Mouse (Mus musculus): ENCODE data around the gene Ier3. TPM values are rescaled to one million over a fixed set of nuclear protein-coding genes. Genes with fewer than 3 reads are reported as not detected.
A peak's percentile ranks its signal among the peaks of the same experiment; 100 is the strongest.

Ier3 gene
- polyA plus RNA-seq, 1 experiment: 1.4 TPM

DNA sequence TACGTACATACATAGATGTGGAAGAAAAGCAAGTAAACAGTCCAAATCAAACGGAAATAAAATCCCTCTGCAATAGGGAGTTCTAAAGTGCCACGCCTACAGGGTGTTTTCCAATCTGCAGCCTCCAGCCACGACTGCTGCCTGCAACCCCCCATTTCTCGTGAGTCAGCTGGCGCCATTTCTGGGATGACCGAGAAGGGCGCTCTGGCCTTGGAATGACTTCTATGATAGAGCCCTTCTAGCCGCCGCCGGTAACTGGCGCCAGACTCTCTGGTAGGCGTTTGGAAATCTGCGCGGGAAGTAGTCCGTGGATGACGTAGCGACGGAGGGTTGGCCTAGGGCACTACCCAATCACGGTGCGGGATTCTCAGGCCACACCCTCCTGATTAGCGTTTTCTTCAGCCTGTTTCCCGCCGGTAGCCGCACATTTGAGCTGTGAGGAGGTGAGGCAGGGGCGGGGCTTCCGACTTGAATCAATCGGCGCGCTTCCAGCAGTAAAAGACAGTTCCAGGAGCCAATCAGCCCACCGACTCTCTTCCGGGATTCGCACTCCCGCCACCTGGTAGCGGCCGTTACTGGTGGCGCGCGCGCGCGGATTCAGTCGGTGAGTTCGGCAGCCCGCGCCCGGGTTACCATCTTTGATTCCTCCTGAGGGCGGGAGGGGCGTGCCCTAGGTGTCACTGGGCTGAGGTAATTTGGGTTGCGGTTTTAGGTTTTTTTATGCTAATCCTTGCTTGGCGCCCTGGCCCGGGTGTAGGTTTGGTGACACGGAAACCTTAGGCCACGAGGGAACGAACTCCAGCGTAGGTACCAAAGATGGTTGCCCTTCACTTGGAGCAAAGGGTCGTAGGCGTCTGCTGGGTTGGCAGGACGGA is 19.8 kb downstream of the Ier3 start, which contains the start of gene Mdc1:
TSS of gene Mdc1 (plus strand) at position 440 of the 875 bp plus-strand sequence.
- no peaks in the 10 kb centered on the region for H3K27me3 ChIP-seq (ENCODE audit: control insufficient read depth, insufficient read depth, low read length)
- peaks cover 2% of the 10 kb centered on the region for H3K36me3 ChIP-seq (ENCODE audit: control insufficient read depth, insufficient read depth, low read length)
- TF ChIP-seq POLR2A (IDR thresholded peaks at IDR 0.05; ENCODE audit: control insufficient read depth, low read depth, low read length): peak; percentile 77
- no peak for TF ChIP-seq CTCF (IDR thresholded peaks at IDR 0.05; ENCODE audit: control insufficient read depth, insufficient read depth, insufficient replicate concordance, low read depth, low read length)
- peaks cover 21% of the 10 kb centered on the region for H3K4me1 ChIP-seq (ENCODE audit: control insufficient read depth, insufficient read depth, low read length)
- H3K4me3 ChIP-seq (ENCODE audit: control insufficient read depth, low read depth, low read length): peak within 1 kb of the TSS; percentile 100
- H3K27ac ChIP-seq (ENCODE audit: control insufficient read depth, insufficient read depth, low read depth, low read length): peak within 1 kb of the TSS; percentile 100

DNA sequence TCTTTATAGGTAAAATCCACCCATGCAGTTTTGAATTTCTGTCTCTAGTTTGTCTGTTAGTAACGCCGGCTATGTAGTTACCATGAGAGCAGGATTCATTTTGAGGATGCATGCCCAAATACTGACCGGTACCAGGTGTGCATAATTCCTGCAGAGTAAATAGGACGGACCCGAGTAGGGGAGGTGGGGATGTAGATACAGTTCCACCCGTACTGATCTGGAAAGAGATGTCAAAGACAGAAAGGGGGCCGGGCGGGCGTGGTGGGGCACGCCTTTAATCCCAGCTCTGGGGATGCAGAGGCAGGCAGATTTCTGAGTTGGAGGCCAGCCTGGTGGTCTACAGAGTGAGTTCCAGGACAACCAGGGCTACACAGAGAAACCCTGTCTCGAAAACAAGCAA is 20.5 kb downstream of the Ier3 start:
- Histone ChIP-seq H3K4me1 (ENCODE audit: control insufficient read depth, insufficient read depth, low read length) (peaks cover 14% of the 10 kb centered on the region), H3K27me3 (ENCODE audit: control insufficient read depth, insufficient read depth, low read length) (no peaks in the 10 kb centered on the region), H3K36me3 (ENCODE audit: control insufficient read depth, insufficient read depth, low read length) (peaks cover 2% of the 10 kb centered on the region), H3K4me3 (ENCODE audit: control insufficient read depth, low read depth, low read length) (peak overlapping the region; percentile 100), H3K27ac (ENCODE audit: control insufficient read depth, insufficient read depth, low read depth, low read length) (peak overlapping the region; percentile 100)
- TF ChIP-seq POLR2A (IDR thresholded peaks at IDR 0.05; ENCODE audit: control insufficient read depth, low read depth, low read length): no peak
- no peak for TF ChIP-seq CTCF (IDR thresholded peaks at IDR 0.05; ENCODE audit: control insufficient read depth, insufficient read depth, insufficient replicate concordance, low read depth, low read length)

DNA sequence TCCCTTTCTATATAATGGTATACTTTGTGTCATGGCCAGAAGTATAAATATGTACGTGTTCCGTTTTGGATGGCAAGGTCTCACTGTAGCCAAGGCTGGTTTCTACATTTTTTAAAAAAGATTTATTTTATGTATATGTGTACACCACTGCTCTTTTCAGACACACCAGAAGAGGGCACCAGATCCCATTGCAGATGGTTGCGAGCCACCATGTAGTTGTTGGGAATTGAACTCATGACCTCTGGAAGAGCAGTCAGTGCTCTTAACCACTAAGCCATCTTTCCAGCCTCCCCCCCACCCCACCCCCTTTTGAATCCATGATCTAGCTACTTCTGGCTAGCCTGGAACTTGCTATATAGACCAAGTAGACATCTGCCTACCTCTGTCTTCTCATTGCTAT is 22.0 kb downstream of the Ier3 start:
- H3K27me3 ChIP-seq (ENCODE audit: control insufficient read depth, insufficient read depth, low read length): no peaks in the 10 kb centered on the region
- peaks cover 6% of the 10 kb centered on the region for H3K4me1 ChIP-seq (ENCODE audit: control insufficient read depth, insufficient read depth, low read length)
- H3K36me3 ChIP-seq (ENCODE audit: control insufficient read depth, insufficient read depth, low read length): peaks cover 4% of the 10 kb centered on the region
- TF ChIP-seq POLR2A (IDR thresholded peaks at IDR 0.05; ENCODE audit: control insufficient read depth, low read depth, low read length): no peak
- no peak for TF ChIP-seq CTCF (IDR thresholded peaks at IDR 0.05; ENCODE audit: control insufficient read depth, insufficient read depth, insufficient replicate concordance, low read depth, low read length)
- H3K4me3 ChIP-seq (ENCODE audit: control insufficient read depth, low read depth, low read length): no peak overlapping the region
- no peak overlapping the region for H3K27ac ChIP-seq (ENCODE audit: control insufficient read depth, insufficient read depth, low read depth, low read length)

DNA sequence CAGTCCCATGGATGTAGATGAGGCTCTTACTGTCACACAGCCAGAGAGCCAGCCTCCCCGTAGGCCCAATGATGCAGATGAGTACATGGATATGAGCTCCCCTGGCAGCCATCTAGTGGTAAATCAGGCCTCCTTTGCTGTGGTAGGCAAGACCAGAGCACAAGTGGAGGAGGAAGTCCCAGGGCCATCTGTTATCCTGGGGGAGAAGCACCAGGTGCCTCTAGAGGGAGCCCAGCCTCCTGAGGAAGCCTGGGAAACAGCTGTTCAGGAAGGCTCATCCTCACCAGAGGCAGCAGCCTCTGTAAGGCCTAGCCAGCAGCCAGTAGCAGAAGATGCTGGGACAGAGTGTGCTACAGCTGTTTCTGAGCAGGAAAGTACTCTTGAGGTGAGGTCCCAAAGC is 26.6 kb downstream of the Ier3 start:
- peaks cover 18% of the 10 kb centered on the region for H3K36me3 ChIP-seq (ENCODE audit: control insufficient read depth, insufficient read depth, low read length)
- no peak overlapping the region for H3K27ac ChIP-seq (ENCODE audit: control insufficient read depth, insufficient read depth, low read depth, low read length)
- no peaks in the 10 kb centered on the region for H3K4me1 ChIP-seq (ENCODE audit: control insufficient read depth, insufficient read depth, low read length)
- no peaks in the 10 kb centered on the region for H3K27me3 ChIP-seq (ENCODE audit: control insufficient read depth, insufficient read depth, low read length)
- no peak for TF ChIP-seq POLR2A (IDR thresholded peaks at IDR 0.05; ENCODE audit: control insufficient read depth, low read depth, low read length)
- no peak overlapping the region for H3K4me3 ChIP-seq (ENCODE audit: control insufficient read depth, low read depth, low read length)

DNA sequence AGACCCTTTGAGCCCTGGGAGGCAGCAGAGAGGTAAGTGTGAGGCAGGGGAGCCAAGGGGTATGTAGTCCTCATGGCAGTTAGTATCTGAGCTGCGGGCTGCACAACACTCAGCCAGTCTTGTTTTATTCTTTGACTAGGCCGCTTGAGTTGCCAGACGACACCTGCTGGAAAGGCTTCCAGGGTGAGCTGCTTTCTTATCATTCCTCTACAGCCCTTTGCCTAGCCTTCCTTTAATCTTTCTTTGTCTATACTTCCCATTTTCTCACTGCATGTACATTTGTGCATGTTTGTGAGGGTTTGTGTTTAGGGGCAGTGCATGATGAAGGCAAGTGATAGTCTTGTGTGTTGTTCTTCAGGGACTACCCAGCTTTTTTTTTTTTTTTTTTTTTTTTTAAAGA is 29.5 kb downstream of the Ier3 start:
- Histone ChIP-seq H3K4me3 (ENCODE audit: control insufficient read depth, low read depth, low read length) (no peak overlapping the region), H3K36me3 (ENCODE audit: control insufficient read depth, insufficient read depth, low read length) (peaks cover 20% of the 10 kb centered on the region), H3K27ac (ENCODE audit: control insufficient read depth, insufficient read depth, low read depth, low read length) (no peak overlapping the region), H3K4me1 (ENCODE audit: control insufficient read depth, insufficient read depth, low read length) (no peaks in the 10 kb centered on the region), H3K27me3 (ENCODE audit: control insufficient read depth, insufficient read depth, low read length) (no peaks in the 10 kb centered on the region)
- no peak for TF ChIP-seq CTCF (IDR thresholded peaks at IDR 0.05; ENCODE audit: control insufficient read depth, insufficient read depth, insufficient replicate concordance, low read depth, low read length)
- TF ChIP-seq POLR2A (IDR thresholded peaks at IDR 0.05; ENCODE audit: control insufficient read depth, low read depth, low read length): no peak

DNA sequence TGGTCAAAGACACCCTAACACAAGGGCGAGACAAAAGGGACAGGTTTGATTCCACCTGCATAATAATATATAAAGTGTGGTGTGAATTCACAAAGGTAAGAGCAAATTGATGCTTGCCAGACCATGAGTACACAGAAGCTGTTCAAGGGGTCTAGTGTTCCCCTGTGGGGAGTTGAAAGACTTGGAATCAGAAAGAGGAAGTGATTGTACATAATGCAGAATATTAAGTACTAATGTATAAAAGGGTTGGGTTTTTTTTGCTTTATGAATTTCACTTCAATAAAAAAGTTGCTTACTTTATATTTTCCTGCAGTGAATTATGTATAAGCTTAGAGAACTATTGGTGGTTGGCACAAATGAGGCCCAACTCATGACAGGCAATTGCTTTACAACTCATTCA is 37.9 kb downstream of the Ier3 start:
- no peaks in the 10 kb centered on the region for H3K27me3 ChIP-seq (ENCODE audit: control insufficient read depth, insufficient read depth, low read length)
- H3K4me3 ChIP-seq (ENCODE audit: control insufficient read depth, low read depth, low read length): no peak overlapping the region; the same call in 1 of the 2 replicates
- no peak for TF ChIP-seq POLR2A (IDR thresholded peaks at IDR 0.05; ENCODE audit: control insufficient read depth, low read depth, low read length)
- TF ChIP-seq CTCF (IDR thresholded peaks at IDR 0.05; ENCODE audit: control insufficient read depth, insufficient read depth, insufficient replicate concordance, low read depth, low read length): no peak
- peaks cover 3% of the 10 kb centered on the region for H3K36me3 ChIP-seq (ENCODE audit: control insufficient read depth, insufficient read depth, low read length)
- no peak overlapping the region for H3K27ac ChIP-seq (ENCODE audit: control insufficient read depth, insufficient read depth, low read depth, low read length)
- H3K4me1 ChIP-seq (ENCODE audit: control insufficient read depth, insufficient read depth, low read length): peaks cover 12% of the 10 kb centered on the region

DNA sequence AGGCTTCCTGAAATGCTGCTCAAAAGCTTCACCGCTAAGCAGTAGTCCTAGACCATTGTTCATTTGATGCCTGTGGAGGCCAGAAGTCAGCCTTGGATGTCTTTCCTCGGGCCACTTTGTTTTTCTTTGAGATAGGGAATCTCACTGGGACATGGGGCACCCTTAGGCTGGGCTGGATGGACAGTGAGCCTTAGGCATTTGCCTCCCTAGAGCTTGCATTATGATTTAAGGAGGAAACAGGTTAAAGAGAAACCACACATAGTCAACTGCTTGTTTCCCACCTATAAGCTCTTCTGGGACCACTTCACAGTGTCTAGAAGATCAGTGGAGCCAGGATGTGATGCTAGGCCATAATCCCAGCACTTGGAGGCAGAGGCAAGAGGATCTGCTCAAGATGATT is 38.4 kb downstream of the Ier3 start:
- Histone ChIP-seq H3K36me3 (ENCODE audit: control insufficient read depth, insufficient read depth, low read length) (peaks cover 3% of the 10 kb centered on the region), H3K4me3 (ENCODE audit: control insufficient read depth, low read depth, low read length) (peak overlapping the region; percentile 59), H3K27me3 (ENCODE audit: control insufficient read depth, insufficient read depth, low read length) (no peaks in the 10 kb centered on the region), H3K4me1 (ENCODE audit: control insufficient read depth, insufficient read depth, low read length) (peaks cover 15% of the 10 kb centered on the region), H3K27ac (ENCODE audit: control insufficient read depth, insufficient read depth, low read depth, low read length) (no peak overlapping the region)
- TF ChIP-seq CTCF (IDR thresholded peaks at IDR 0.05; ENCODE audit: control insufficient read depth, insufficient read depth, insufficient replicate concordance, low read depth, low read length): no peak
- no peak for TF ChIP-seq POLR2A (IDR thresholded peaks at IDR 0.05; ENCODE audit: control insufficient read depth, low read depth, low read length)

All from testis, adult 2 months (tissue).